Mouse (Mus musculus) hindbrain, embryonic 11.5 days (tissue): ENCODE results near the gene Ap3m1. TPM values are rescaled to one million over a fixed set of nuclear protein-coding genes. Genes with fewer than 3 reads are reported as not detected.

Experiments
- ATAC-seq: fragments of 200-750 bp; cut with Nextera tagmentation; 2 replicates; pipeline ENCODE4 v1.8.0; 2017; ENCODE audit warnings: mild to moderate bottlenecking, moderate TSS enrichment, moderate library complexity; ENCODE audit not compliant: low FRiP score
- DNase-seq: peaks from one replicate; pipeline ENCODE4 v3.0.0-alpha.2; 2015; ENCODE audit warnings: low spot score
- H3K27ac ChIP-seq: fragments of 300-500 bp; sonication (generic); 2 replicates; pipeline ENCODE4 v1.5.1; 2014; ENCODE audit warnings: mild to moderate bottlenecking, low read depth, low read length
- H3K27me3 ChIP-seq: fragments of 300-500 bp; sonication (generic); 2 replicates; pipeline ENCODE4 v1.6.1; 2014; ENCODE audit warnings: mild to moderate bottlenecking, low read length, moderate library complexity, mixed read lengths; ENCODE audit not compliant: control insufficient read depth, insufficient read depth
- H3K36me3 ChIP-seq: fragments of 300-500 bp; sonication (generic); 2 replicates; pipeline ENCODE4 v1.6.1; 2014; ENCODE audit warnings: mild to moderate bottlenecking, low read length, moderate library complexity, mixed read lengths; ENCODE audit not compliant: control insufficient read depth, insufficient read depth
- H3K4me1 ChIP-seq: fragments of 300-500 bp; sonication (generic); replicated peaks from 2 replicates; pipeline ENCODE4 v1.6.1; 2014; ENCODE audit warnings: low read length, mixed read lengths; ENCODE audit not compliant: control insufficient read depth, insufficient read depth
- H3K4me2 ChIP-seq: fragments of 300-500 bp; sonication (generic); replicated peaks from 2 replicates; pipeline ENCODE4 v1.6.1; 2014; ENCODE audit warnings: mild to moderate bottlenecking, low read depth, low read length
- H3K4me3 ChIP-seq: fragments of 300-500 bp; sonication (generic); 2 replicates; pipeline ENCODE4 v1.5.1; 2014; ENCODE audit warnings: low read depth, low read length
- H3K9ac ChIP-seq: fragments of 300-500 bp; sonication (generic); 2 replicates; pipeline ENCODE4 v1.6.1; 2014; ENCODE audit warnings: low read depth, low read length
- H3K9me3 ChIP-seq: fragments of 300-500 bp; sonication (generic); 2 replicates; pipeline ENCODE4 v1.6.1; 2016; ENCODE audit warnings: low read length; ENCODE audit not compliant: control insufficient read depth
- WGBS: fragments of 180-500 bp; shearing (Covaris S2); extraction: QIAGEN DNeasy Blood & Tissue Kit; methylation state at CpG from one replicate; pipeline ENCODE4 v1.1.7; 2014; 5-methylcytosine and 5-hydroxymethylcytosine counted together
- polyA plus RNA-seq: library from polyadenylated mRNA; unstranded; fragments of >200 nt; fragmentation: Nextera tagmentation; extraction: Ambion mirVana; gene quantifications from 2 replicates; pipeline ENCODE4 v1.2.1, GENCODE M21; 2014

Gene Ap3m1
- polyA plus RNA-seq, 1 experiment from 2014 or later = 138 TPM

DNA sequence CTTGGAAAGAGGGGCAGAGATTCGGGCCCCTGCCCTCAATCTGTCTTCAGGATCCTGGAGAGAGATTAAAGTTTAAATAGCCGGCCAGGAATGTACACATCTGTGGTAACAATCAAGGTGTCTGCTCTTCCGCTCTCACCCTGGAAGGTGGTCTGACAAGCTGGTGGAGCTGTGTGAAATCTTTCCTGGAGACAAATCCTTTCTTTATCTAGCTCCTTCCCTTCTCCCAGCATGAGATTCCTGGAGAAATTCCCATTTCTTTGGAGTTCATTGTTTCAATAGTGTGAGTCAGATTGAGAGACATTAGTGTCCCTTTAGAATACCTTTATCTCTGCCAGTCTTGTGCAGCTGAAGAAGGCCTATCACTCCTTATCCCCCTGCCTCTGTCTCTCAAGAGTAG lies 36.4 kb upstream of the Ap3m1 start:
- no peaks in the 10 kb centered on the region for H3K27me3 ChIP-seq
- no peak overlapping the region for H3K27ac ChIP-seq
- no peak overlapping the region for H3K9ac ChIP-seq

GRCm38 (mm10) chr14:21087390-21088060 lies 35.2 kb upstream of the Ap3m1 start:
- Histone ChIP-seq H3K36me3 (no peaks in the 10 kb centered on the region), H3K9me3 (no peaks in the 10 kb centered on the region), H3K27me3 (no peaks in the 10 kb centered on the region), H3K4me2 (no peak overlapping the region), H3K4me1 (no peaks in the 10 kb centered on the region), H3K9ac (no peak overlapping the region), H3K4me3 (no peak overlapping the region), H3K27ac (peak overlapping the region; percentile 20; the same call in 1 of the 2 replicates)
- WGBS = 69% methylated on average over 4 of the region's 4 CpGs
- ATAC-seq = no peak
- DNase-seq = no peak

More for the DNA sequence above, 36.4 kb upstream of the Ap3m1 start:
- no peak overlapping the region for H3K4me2 ChIP-seq
- H3K36me3 ChIP-seq = no peaks in the 10 kb centered on the region
- DNase-seq (no peak), ATAC-seq (no peak)
- H3K4me1 ChIP-seq = no peaks in the 10 kb centered on the region
- WGBS = 56% methylated on average over 3 of the region's 3 CpGs
- H3K4me3 ChIP-seq = no peak overlapping the region
- H3K9me3 ChIP-seq = no peaks in the 10 kb centered on the region

- peak; percentile 17 for DNase-seq
- Histone ChIP-seq H3K27me3 (no peaks in the 10 kb centered on the region), H3K4me1 (no peaks in the 10 kb centered on the region), H3K27ac (peak overlapping the region; percentile 20; the same call in 1 of the 2 replicates), H3K36me3 (no peaks in the 10 kb centered on the region), H3K9ac (no peak overlapping the region), H3K9me3 (no peaks in the 10 kb centered on the region), H3K4me3 (no peak overlapping the region), H3K4me2 (no peak overlapping the region)
- no peak for ATAC-seq
- WGBS = 52% methylated on average over 7 of the region's 7 CpGs
These were observed 34.6 kb upstream of the Ap3m1 start for GRCm38 (mm10) chr14:21086827-21087351.

- Histone ChIP-seq H3K9ac (no peak overlapping the region), H3K4me1 (no peaks in the 10 kb centered on the region), H3K27ac (no peak overlapping the region), H3K36me3 (no peaks in the 10 kb centered on the region), H3K4me3 (no peak overlapping the region), H3K9me3 (no peaks in the 10 kb centered on the region), H3K27me3 (no peaks in the 10 kb centered on the region), H3K4me2 (no peak overlapping the region)
- no peak for DNase-seq
- WGBS = 66% methylated on average over 2 of the region's 2 CpGs
- ATAC-seq = no peak
These were observed 33.8 kb upstream of the Ap3m1 start for GRCm38 (mm10) chr14:21086106-21086505.

DNA sequence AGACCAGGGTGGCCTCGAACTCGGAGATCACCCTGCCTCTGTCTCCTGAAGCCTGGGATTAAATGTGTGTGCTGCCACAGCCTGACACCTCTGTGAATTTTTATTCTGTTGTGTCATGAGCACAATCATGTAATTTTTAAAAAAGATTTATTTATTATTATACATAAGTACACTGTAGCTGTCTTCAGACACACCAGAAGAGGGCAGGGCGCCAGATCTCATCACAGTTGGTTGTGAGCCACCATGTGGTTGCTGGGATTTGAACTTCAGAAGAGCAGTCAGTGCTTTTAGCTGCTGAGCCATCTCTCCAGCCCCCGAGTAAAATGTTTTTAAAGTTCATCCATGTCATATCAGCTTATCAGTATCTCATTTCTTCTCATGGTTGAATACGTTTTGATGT lies 33.4 kb upstream of the Ap3m1 start:
- ATAC-seq (no peak), DNase-seq (no peak)
- Histone ChIP-seq H3K4me3 (no peak overlapping the region), H3K9me3 (no peaks in the 10 kb centered on the region), H3K4me1 (no peaks in the 10 kb centered on the region), H3K4me2 (no peak overlapping the region), H3K27me3 (no peaks in the 10 kb centered on the region), H3K9ac (no peak overlapping the region), H3K36me3 (no peaks in the 10 kb centered on the region), H3K27ac (no peak overlapping the region)
- 82% methylated on average over 5 of the region's 5 CpGs for WGBS

DNA sequence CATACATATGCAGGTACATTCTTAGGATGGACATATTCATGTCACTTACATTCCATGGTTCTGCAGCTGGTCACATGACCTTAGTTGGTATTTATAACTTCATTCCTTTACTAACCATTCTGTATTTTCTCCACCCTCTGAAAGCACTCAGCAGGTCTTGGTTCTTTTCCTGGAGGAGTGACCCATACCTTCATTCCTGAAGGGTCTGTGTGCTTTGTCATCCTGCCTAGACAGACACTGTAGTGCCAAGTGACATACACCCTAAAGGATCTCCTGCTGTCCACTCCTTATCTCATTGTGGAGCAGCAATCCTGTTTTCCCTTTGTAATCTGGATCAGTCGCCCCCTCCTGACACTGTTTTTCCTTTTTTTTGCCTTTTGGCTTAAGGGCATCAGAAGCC lies 30.5 kb upstream of the Ap3m1 start:
- ATAC-seq (no peak), DNase-seq (no peak)
- H3K4me2 ChIP-seq = no peak overlapping the region
- H3K9ac ChIP-seq = no peak overlapping the region
- H3K27ac ChIP-seq = no peak overlapping the region
- no peaks in the 10 kb centered on the region for H3K4me1 ChIP-seq
- H3K27me3 ChIP-seq = no peaks in the 10 kb centered on the region
- H3K9me3 ChIP-seq = no peaks in the 10 kb centered on the region
- no peak overlapping the region for H3K4me3 ChIP-seq
- no peaks in the 10 kb centered on the region for H3K36me3 ChIP-seq
- 64% methylated on average over 1 of the region's 1 CpGs for WGBS

- Histone ChIP-seq H3K4me1 (peaks cover 2% of the 10 kb centered on the region; the same call in 1 of the 2 replicates), H3K27ac (no peak overlapping the region), H3K9me3 (no peaks in the 10 kb centered on the region), H3K27me3 (no peaks in the 10 kb centered on the region), H3K9ac (no peak overlapping the region), H3K4me2 (no peak overlapping the region), H3K36me3 (no peaks in the 10 kb centered on the region), H3K4me3 (no peak overlapping the region)
- no peak for ATAC-seq
- DNase-seq = no peak
These were observed 26.2 kb upstream of the Ap3m1 start for GRCm38 (mm10) chr14:21078511-21078910.

- WGBS = 85% methylated on average over 4 of the region's 4 CpGs
- H3K4me1 ChIP-seq = peaks cover 2% of the 10 kb centered on the region; the same call in 1 of the 2 replicates
- no peak overlapping the region for H3K4me2 ChIP-seq
- H3K27me3 ChIP-seq = no peaks in the 10 kb centered on the region
- H3K27ac ChIP-seq = no peak overlapping the region
- H3K9ac ChIP-seq = no peak overlapping the region
- no peaks in the 10 kb centered on the region for H3K36me3 ChIP-seq
- ATAC-seq (no peak), DNase-seq (no peak)
- no peak overlapping the region for H3K4me3 ChIP-seq
- H3K9me3 ChIP-seq = no peaks in the 10 kb centered on the region
These were observed 25.6 kb upstream of the Ap3m1 start for GRCm38 (mm10) chr14:21077939-21078338.
